Mouse (Mus musculus) kidney, embryonic 16.5 days (tissue): ENCODE measurements at regions not wholly inside any gene's neighbourhood (a gene's known extent, or its start where the extent isn't known, plus 50 kb on each side); places are given as distances from the start of the nearest gene placed in this dataset.

ENCODE experiments used
- ATAC-seq: fragments of 200-750 bp; cut with Nextera tagmentation; 2 replicates; pipeline ENCODE4 v1.8.0; 2017; ENCODE audit warnings: moderate TSS enrichment; ENCODE audit not compliant: low FRiP score, low TSS enrichment
- H3K27ac ChIP-seq: fragments of 300-500 bp; sonication (generic); 2 replicates; pipeline ENCODE4 v1.5.1; 2014; ENCODE audit warnings: low read length
- H3K27me3 ChIP-seq: fragments of 300-500 bp; sonication (generic); 2 replicates; pipeline ENCODE4 v1.6.1; 2014; ENCODE audit warnings: low read length, control low read depth, mixed read lengths; ENCODE audit not compliant: insufficient read depth
- H3K36me3 ChIP-seq: fragments of 300-500 bp; sonication (generic); 2 replicates; pipeline ENCODE4 v1.6.1; 2014; ENCODE audit warnings: low read length, control low read depth, mixed read lengths; ENCODE audit not compliant: insufficient read depth
- H3K4me1 ChIP-seq: fragments of 300-500 bp; sonication (generic); 2 replicates; pipeline ENCODE4 v1.6.1; 2014; ENCODE audit warnings: low read length, control low read depth, mixed read lengths; ENCODE audit not compliant: insufficient read depth
- H3K4me2 ChIP-seq: fragments of 300-500 bp; sonication (generic); replicated peaks from 2 replicates; pipeline ENCODE4 v1.6.1; 2014; ENCODE audit warnings: low read depth, low read length
- H3K4me3 ChIP-seq: fragments of 300-500 bp; sonication (generic); 2 replicates; pipeline ENCODE4 v1.5.1; 2014; ENCODE audit warnings: mild to moderate bottlenecking, low read length
- H3K9ac ChIP-seq: fragments of 300-500 bp; sonication (generic); replicated peaks from 2 replicates; pipeline ENCODE4 v1.6.1; 2014; ENCODE audit warnings: low read length
- H3K9me3 ChIP-seq: fragments of 300-500 bp; sonication (generic); 2 replicates; pipeline ENCODE4 v1.6.1; 2016; ENCODE audit warnings: low read length, control low read depth
- WGBS: fragments of 180-500 bp; shearing (Covaris S2); extraction: QIAGEN DNeasy Blood & Tissue Kit; methylation state at CpG from one replicate; pipeline ENCODE4 v1.1.7; 2014; 5-methylcytosine and 5-hydroxymethylcytosine counted together

DNA sequence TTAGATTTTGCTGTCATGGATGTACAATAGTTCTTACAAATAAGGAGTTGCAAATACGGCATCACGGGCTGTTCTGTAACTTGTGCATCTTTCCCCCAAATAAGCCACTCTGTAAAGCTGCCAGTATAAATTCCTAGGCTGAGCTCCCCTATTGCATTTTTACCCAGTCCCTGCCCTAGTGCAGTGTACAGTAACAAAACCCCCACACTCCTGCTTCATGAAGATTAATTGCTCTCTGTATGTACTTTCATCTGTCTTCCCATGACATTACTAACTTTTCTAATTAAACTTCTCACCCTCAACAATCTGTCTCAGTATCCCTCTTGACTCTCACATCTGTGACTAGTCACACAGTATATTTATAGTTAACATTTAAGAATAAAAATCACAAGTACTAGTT is 73.4 kb downstream of the Tm4sf1 start:
- Histone ChIP-seq H3K27me3 (no peaks in the 10 kb centered on the region), H3K4me1 (no peaks in the 10 kb centered on the region), H3K9ac (no peak overlapping the region), H3K36me3 (no peaks in the 10 kb centered on the region), H3K27ac (no peak overlapping the region), H3K4me3 (no peak overlapping the region), H3K4me2 (no peak overlapping the region), H3K9me3 (no peaks in the 10 kb centered on the region)
- WGBS, result 57% methylated on average over 2 of the region's 2 CpGs
- no peak for ATAC-seq

DNA sequence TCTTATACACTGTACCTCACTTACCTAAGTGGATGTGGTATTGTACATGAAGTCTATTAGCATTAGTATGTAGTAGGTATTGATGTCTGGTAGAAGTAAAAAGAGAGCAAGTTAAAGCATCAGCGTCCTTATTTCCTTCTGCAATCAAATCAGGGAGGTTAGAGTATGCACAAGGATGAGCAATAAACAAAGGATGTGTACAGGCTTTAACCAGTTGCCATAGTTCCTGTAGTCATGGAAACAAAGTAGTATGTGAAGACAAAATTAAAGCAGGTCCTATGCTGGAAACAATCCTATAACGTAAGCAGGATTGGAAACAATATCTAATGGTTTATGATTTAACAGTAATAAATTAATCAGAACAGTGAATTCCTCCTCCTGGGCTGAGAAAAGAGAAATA is 78.0 kb downstream of the Tm4sf1 start:
- Histone ChIP-seq H3K36me3 (no peaks in the 10 kb centered on the region), H3K4me3 (no peak overlapping the region), H3K9ac (no peak overlapping the region), H3K9me3 (no peaks in the 10 kb centered on the region), H3K4me1 (no peaks in the 10 kb centered on the region), H3K27ac (no peak overlapping the region), H3K27me3 (no peaks in the 10 kb centered on the region), H3K4me2 (no peak overlapping the region)
- WGBS, result 80% methylated on average over 2 of the region's 2 CpGs
- ATAC-seq, result no peak

DNA sequence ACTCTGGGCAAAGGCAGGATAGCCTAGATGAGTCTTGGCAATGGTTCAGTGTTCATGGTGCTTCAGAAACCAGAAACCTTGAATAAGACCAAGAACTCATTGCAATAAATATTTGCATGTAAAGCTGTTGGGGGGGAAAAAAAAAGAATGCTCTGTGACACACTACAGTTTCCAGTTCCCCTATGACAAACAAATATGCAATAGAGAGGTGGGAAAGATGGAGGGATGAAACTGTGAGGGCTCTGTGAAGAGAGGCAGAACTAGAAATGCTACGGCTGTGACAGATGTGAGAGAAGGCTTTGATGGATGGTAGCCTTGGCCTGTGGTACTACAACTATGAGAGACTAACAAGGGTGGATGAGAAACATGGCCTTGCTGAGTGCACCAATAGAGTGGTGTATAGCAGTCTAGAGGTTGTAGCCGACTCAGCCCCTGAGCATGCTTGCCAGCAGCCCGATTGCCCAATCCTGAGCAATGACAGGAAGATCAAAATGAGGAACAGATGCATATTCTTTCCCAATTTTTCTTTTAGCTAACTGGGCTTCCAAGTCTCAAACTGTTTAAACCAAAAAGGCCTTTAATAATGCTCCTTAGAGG is 79.4 kb downstream of the Tm4sf1 start:
- ATAC-seq, result no peak
- 87% methylated on average over 3 of the region's 3 CpGs for WGBS

DNA sequence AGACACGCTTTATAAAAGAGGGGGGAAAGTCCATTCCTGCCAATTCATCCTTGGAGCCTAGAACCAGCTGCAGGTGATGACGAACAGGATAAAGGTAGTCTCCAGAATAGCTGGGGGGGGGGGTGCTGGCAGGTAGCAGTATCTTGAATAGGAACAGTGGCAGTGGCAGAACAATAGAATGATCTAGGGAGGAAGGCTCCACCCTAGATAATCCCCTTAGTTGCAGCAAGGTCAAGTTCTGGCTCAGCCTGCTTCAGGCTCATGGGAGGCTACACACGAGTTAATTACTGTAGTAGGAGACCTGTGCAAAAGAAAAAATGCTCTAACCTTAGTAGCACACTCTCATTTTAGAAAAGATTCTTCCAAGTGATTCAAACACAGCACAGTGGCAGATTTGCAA is 83.4 kb downstream of the Tm4sf1 start:
- Histone ChIP-seq H3K27ac (no peak overlapping the region), H3K36me3 (no peaks in the 10 kb centered on the region), H3K4me3 (no peak overlapping the region), H3K27me3 (no peaks in the 10 kb centered on the region), H3K4me2 (no peak overlapping the region), H3K9me3 (no peaks in the 10 kb centered on the region), H3K4me1 (no peaks in the 10 kb centered on the region), H3K9ac (no peak overlapping the region)
- ATAC-seq, result no peak
- 72% methylated on average over 3 of the region's 3 CpGs for WGBS

More for the DNA sequence above, 79.4 kb downstream of the Tm4sf1 start:
- no peak overlapping the region for H3K27ac ChIP-seq
- no peak overlapping the region for H3K9ac ChIP-seq
- no peak overlapping the region for H3K4me2 ChIP-seq
- H3K27me3 ChIP-seq, result no peaks in the 10 kb centered on the region
- no peaks in the 10 kb centered on the region for H3K9me3 ChIP-seq
- no peaks in the 10 kb centered on the region for H3K36me3 ChIP-seq
- no peak overlapping the region for H3K4me3 ChIP-seq
- no peaks in the 10 kb centered on the region for H3K4me1 ChIP-seq

DNA sequence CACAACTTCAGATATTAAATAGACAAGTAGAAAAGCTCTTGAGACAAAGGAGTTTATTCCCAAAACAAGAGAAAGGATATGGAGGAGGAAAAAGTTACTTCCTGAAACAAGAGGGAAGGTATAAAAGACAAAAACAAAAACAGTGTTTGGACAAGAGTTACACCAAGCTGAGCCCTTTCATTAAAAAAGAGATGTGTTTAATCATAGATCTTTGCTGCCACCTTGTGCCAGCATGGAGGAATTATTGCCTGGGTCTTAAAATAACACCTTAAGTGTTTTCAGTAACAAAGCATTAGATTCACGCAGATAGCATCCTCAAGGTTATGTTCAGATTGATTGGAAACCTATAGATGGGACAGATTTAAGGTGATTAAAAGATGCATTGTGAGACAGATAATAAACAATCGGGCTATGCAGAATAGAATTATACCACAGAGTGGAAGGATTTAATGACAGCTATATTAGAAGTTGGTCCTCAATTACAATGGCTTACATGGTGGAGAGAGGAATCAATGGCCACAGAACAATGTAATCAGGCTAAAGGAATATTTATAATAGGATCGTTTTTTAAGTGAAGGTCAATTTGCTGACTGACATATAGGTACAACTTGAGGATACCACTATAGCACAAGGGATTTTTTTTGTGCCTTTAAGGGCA is 97.6 kb downstream of the Tm4sf1 start:
- Histone ChIP-seq H3K27ac (no peak overlapping the region), H3K4me1 (no peaks in the 10 kb centered on the region), H3K36me3 (no peaks in the 10 kb centered on the region), H3K4me2 (no peak overlapping the region), H3K9me3 (no peaks in the 10 kb centered on the region), H3K4me3 (no peak overlapping the region), H3K9ac (no peak overlapping the region), H3K27me3 (no peaks in the 10 kb centered on the region)
- no peak for ATAC-seq
- 25% methylated on average over 3 of the region's 3 CpGs for WGBS

DNA sequence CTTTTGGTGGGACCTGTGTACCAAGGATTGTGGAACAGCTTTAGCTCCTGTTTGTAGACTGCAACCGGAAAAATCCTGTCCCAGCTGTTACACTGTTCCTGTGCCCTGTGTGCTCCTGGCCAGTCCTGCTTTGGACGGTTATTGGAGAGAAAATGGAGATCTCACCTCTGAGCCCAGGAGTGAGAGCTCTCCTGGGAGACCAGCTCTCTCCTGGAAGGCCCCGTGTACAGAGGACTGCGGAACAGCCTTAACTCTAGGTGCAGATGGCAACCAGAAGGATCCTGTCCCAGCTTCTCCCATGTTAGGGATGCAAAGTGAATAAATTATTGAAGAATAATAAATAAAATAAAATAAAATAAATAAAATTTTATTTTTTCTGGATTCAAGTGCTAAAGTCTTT is 98.4 kb downstream of the Tm4sf1 start:
- no peaks in the 10 kb centered on the region for H3K9me3 ChIP-seq
- 70% methylated on average over 4 of the region's 4 CpGs for WGBS
- H3K4me1 ChIP-seq, result no peaks in the 10 kb centered on the region
- H3K27me3 ChIP-seq, result no peaks in the 10 kb centered on the region
- no peak overlapping the region for H3K27ac ChIP-seq
- no peak overlapping the region for H3K4me3 ChIP-seq
- H3K9ac ChIP-seq, result no peak overlapping the region
- H3K4me2 ChIP-seq, result no peak overlapping the region
- no peak for ATAC-seq
- H3K36me3 ChIP-seq, result no peaks in the 10 kb centered on the region

DNA sequence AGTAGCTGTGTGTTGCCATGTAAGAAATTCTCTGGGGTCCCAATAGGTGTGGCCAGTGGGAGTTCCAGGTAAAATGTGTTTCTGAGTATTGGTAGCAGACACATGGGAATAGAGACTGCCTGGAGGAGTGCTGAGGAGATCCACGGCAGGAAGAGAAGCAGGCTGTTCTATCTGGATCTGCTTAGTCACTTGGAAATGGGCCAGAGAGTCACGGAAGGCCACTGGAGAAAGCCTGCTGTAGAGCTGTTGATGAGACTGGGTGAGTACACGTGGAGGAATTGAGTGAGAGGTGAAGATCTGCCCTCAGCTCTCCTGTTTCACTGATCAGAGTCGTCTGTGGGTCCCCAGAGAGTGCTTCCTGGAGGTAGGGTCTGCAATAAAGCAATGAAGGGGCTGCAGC is 120.2 kb downstream of the Tm4sf1 start:
- 41% methylated on average over 4 of the region's 4 CpGs for WGBS
- H3K4me1 ChIP-seq, result no peaks in the 10 kb centered on the region
- no peak overlapping the region for H3K27ac ChIP-seq
- no peaks in the 10 kb centered on the region for H3K9me3 ChIP-seq
- no peaks in the 10 kb centered on the region for H3K27me3 ChIP-seq
- no peak overlapping the region for H3K9ac ChIP-seq
- ATAC-seq, result no peak
- no peaks in the 10 kb centered on the region for H3K36me3 ChIP-seq
- H3K4me3 ChIP-seq, result no peak overlapping the region
- H3K4me2 ChIP-seq, result no peak overlapping the region

DNA sequence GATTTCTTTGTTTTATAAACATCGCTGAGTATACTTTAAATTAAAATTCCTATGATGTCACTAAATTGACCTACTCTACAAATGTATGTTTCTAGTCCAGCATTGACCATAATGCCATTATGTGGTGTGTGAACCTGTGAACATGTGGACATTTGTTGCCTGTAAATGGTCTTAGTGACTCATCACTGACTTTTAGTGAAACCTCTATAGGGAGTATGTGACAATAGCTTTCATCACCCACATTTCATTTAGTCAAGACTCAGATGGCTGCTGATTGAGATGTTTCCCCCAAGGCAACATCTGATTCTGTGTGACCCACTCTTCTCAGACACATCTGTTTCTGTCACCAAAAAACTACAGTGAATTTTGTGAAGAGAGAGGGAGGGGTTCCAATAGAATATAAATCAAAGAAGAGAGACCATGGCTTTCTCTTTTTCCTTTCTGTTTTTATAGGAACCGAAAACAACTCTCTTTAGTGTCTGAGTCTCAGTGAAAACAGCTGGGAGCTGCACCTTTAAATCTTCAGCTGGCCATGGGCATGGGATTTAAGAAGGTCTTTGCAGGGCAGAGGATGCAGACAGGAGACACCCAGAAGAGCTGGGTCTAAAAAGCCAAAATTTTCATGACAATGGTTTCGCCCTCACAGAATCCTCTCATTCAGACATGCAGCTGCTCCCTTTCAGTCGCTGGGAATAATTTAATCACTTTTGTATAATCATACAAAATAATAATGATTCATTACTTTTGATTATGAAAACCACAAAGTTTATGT is 148.4 kb downstream of the Tm4sf1 start:
- H3K27me3 ChIP-seq, result no peaks in the 10 kb centered on the region
- no peaks in the 10 kb centered on the region for H3K4me1 ChIP-seq
- H3K27ac ChIP-seq, result no peak overlapping the region
- H3K36me3 ChIP-seq, result no peaks in the 10 kb centered on the region
- ATAC-seq, result no peak
- no peak overlapping the region for H3K4me2 ChIP-seq
- H3K9me3 ChIP-seq, result no peaks in the 10 kb centered on the region
- WGBS, result 51% methylated on average over 4 of the region's 4 CpGs
- H3K4me3 ChIP-seq, result no peak overlapping the region
- H3K9ac ChIP-seq, result no peak overlapping the region

DNA sequence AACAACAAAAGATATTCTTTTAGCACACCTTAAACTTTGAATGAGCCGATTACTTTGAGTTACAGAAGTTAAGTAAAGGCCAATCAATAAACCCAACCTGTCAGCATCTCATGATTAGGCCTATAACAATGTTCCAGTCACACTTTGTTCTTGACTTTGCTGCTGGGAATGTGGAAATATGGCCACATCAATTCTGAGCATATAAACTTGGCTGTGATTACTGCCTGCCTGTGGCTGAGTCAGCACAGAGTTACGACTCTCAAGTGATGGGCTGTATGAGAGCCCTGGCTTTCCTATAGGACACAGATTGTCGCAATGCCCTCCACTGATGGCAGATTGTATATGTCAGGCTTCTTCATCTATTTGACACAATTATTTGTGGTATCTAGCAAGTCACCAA is 152.6 kb downstream of the Tm4sf1 start:
- 73% methylated on average over 3 of the region's 3 CpGs for WGBS

DNA sequence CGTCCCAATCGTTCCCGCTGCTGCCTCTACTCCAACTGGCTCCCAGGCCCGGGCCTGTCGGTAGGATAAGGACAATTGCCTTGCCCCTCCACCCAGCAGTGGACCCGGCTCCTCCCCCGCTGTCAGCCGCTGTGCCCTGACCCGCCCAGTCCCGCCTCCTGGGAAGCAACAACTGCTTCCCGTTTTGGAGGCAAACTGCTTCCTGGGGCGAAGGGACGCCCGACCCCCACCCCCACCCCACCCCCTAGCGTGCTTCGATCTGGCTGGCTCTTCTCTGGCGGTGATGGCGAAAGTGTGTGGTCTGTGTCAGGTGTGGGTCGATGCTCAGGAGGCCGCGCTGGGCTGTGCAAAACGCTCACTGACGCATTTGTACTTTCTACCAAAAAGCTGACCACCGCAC is 164.9 kb downstream of the Tm4sf1 start:
- Histone ChIP-seq H3K27me3 (no peaks in the 10 kb centered on the region), H3K27ac (no peak overlapping the region), H3K36me3 (no peaks in the 10 kb centered on the region), H3K4me1 (no peaks in the 10 kb centered on the region), H3K4me3 (peak overlapping the region; percentile 41), H3K9ac (peak overlapping the region; percentile 47), H3K9me3 (no peaks in the 10 kb centered on the region), H3K4me2 (peak overlapping the region; percentile 58)
- WGBS, result 20% methylated on average over 24 of the region's 24 CpGs
- ATAC-seq, result peak; percentile 89; the same call in 1 of the 2 replicates

More for the DNA sequence above, 152.6 kb downstream of the Tm4sf1 start:
- no peaks in the 10 kb centered on the region for H3K36me3 ChIP-seq
- H3K9ac ChIP-seq, result no peak overlapping the region
- H3K27ac ChIP-seq, result no peak overlapping the region
- ATAC-seq, result no peak
- H3K4me1 ChIP-seq, result no peaks in the 10 kb centered on the region
- no peak overlapping the region for H3K4me3 ChIP-seq
- no peak overlapping the region for H3K4me2 ChIP-seq
- no peaks in the 10 kb centered on the region for H3K27me3 ChIP-seq
- H3K9me3 ChIP-seq, result no peaks in the 10 kb centered on the region
